Mouse (Mus musculus) embryonic fibroblast, embryonic 13.5 days (primary cell): ENCODE data around the gene Grb14. TPM values are rescaled to one million over a fixed set of nuclear protein-coding genes. Genes with fewer than 3 reads are reported as not detected.

Source experiments
- H3K27ac ChIP-seq: 2 replicates; pipeline ENCODE4 v1.5.1; 2012; ENCODE audit warnings: low read length, control low read depth, inconsistent platforms; ENCODE audit not compliant: insufficient read depth
- H3K4me1 ChIP-seq: 2 replicates; pipeline ENCODE4 v1.6.1; 2011; ENCODE audit warnings: low read length; ENCODE audit not compliant: control insufficient read depth, insufficient read depth
- H3K4me3 ChIP-seq: 2 replicates; pipeline ENCODE4 v1.5.1; 2011; ENCODE audit warnings: mild to moderate bottlenecking, control low read depth, low read length; ENCODE audit not compliant: insufficient read depth
- CTCF ChIP-seq: IDR thresholded peaks from 2 replicates; pipeline ENCODE4 v1.5.1; 2011; ENCODE audit warnings: mild to moderate bottlenecking, control low read depth, low read length, moderate library complexity, borderline replicate concordance; ENCODE audit not compliant: insufficient read depth
- POLR2A ChIP-seq: IDR thresholded peaks from 2 replicates; pipeline ENCODE4 v1.6.1; 2011; ENCODE audit warnings: low read depth, mild to moderate bottlenecking, control low read depth, low read length, moderate library complexity
- polyA plus RNA-seq: library from polyadenylated mRNA; stranded (reverse); fragments of >200 nt; gene quantifications from 2 replicates; pipeline ENCODE4 v1.2.4, GENCODE M21; 2011; ENCODE audit warnings: low read depth; ENCODE audit not compliant: missing spikeins, insufficient read length

Grb14 gene
- polyA plus RNA-seq, 1 experiment = 49.7 TPM

GRCm38 (mm10) chr2:64962196-64962595, 62.6 kb downstream of the Grb14 start:
- TF ChIP-seq CTCF (no peak), POLR2A (no peak)
- H3K27ac ChIP-seq = no peak overlapping the region

GRCm38 (mm10) chr2:64961381-64961780, 63.4 kb downstream of the Grb14 start:
- Histone ChIP-seq H3K4me1 (no peaks in the 10 kb centered on the region), H3K4me3 (no peak overlapping the region), H3K27ac (peak overlapping the region; percentile 38)
- TF ChIP-seq POLR2A (no peak), CTCF (no peak)

More at GRCm38 (mm10) chr2:64962196-64962595, 62.6 kb downstream of the Grb14 start:
- Histone ChIP-seq H3K4me1 (no peaks in the 10 kb centered on the region), H3K4me3 (no peak overlapping the region)

- no peak for TF ChIP-seq CTCF
- TF ChIP-seq POLR2A = no peak
- H3K4me1 ChIP-seq = no peaks in the 10 kb centered on the region
- no peak overlapping the region for H3K4me3 ChIP-seq
- no peak overlapping the region for H3K27ac ChIP-seq
These were observed 65.1 kb downstream of the Grb14 start for GRCm38 (mm10) chr2:64959657-64960056.

DNA sequence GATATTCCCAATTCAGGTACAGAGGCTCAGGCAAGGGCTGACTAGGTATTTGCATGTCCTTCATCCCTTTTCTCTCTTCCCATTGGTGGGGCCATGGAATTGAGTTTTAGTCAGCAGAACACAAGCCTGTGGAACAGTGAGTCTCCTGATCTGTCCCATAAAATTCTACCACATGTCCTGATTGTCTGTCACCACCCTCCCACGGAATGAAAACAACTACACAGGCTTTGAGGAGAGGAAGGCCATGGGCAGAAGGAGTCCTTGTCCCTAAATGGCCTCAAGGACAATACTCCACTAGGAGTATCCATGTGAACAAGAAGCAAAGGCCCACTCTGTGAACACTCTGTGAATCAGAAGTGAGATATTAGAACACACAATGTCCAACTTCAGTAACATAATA, 69.3 kb downstream of the Grb14 start:
- TF ChIP-seq POLR2A (no peak), CTCF (no peak)
- Histone ChIP-seq H3K4me3 (no peak overlapping the region), H3K4me1 (no peaks in the 10 kb centered on the region), H3K27ac (no peak overlapping the region)

GRCm38 (mm10) chr2:64949210-64949609, 75.6 kb downstream of the Grb14 start:
- Histone ChIP-seq H3K27ac (no peak overlapping the region), H3K4me3 (no peak overlapping the region)
- TF ChIP-seq CTCF = no peak
- no peak for TF ChIP-seq POLR2A

DNA sequence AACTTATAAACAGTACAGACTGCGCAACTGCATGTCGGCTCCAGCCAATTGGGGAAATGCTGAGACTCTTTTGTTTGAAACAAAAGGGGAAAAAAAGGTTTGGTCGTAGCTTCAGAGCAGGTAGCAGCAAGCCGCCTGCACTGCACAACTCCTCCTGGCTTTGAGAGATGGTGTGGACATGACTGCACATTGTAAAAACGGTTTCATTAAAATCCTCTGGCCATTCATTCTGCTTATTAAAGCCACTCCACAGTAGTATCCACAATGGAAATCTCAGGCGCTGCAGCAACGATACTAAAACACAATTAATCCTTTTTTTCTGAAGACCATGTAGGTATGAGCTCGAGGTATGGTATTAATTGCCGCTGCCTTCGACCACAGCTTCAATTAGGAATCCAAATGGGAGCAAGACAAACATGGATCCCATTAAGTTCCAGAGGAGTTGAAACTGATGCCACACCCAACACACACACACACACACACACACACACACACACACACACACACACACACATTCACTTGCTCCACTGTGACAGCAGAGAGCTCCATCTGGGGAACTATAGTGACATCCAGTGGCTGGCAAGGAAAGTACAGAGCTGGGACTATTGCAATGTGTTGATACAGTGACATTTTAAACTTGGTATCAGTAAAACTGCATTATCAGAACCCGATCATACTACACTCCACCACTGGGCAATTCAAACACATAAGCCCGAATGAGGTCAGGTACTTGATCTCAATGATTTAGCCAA, 76.2 kb downstream of the Grb14 start:
- H3K27ac ChIP-seq = no peak overlapping the region
- no peaks in the 10 kb centered on the region for H3K4me1 ChIP-seq
- no peak overlapping the region for H3K4me3 ChIP-seq
- peak; percentile 24; the same call in 1 of the 2 replicates for TF ChIP-seq CTCF
- no peak for TF ChIP-seq POLR2A

More at GRCm38 (mm10) chr2:64949210-64949609, 75.6 kb downstream of the Grb14 start:
- H3K4me1 ChIP-seq = no peaks in the 10 kb centered on the region

DNA sequence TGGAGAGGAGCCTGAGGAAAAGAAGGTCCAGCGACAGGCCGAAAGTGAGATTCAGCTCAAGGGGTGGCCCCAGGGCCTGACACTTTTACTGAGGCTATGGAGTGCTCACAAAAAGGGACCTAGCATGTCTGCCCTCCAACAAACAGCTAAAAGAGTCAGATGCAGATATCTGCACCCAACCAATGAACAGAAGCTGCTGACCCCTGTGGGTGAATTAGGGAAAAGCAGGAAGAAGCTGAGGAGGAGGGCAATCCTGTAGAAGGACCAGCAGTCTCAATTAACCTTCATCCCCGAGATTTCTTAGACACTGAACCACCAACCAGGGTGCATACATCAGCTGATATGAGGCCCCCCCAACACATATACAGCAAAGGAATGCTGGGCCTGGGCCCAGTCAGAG, 77.3 kb downstream of the Grb14 start:
- no peak overlapping the region for H3K27ac ChIP-seq
- H3K4me1 ChIP-seq = no peaks in the 10 kb centered on the region
- H3K4me3 ChIP-seq = no peak overlapping the region
- no peak for TF ChIP-seq POLR2A
- TF ChIP-seq CTCF = no peak

GRCm38 (mm10) chr2:64920879-64921278, 103.9 kb downstream of the Grb14 start:
- no peak for TF ChIP-seq POLR2A
- TF ChIP-seq CTCF = no peak
- Histone ChIP-seq H3K27ac (no peak overlapping the region), H3K4me3 (no peak overlapping the region), H3K4me1 (no peaks in the 10 kb centered on the region)

DNA sequence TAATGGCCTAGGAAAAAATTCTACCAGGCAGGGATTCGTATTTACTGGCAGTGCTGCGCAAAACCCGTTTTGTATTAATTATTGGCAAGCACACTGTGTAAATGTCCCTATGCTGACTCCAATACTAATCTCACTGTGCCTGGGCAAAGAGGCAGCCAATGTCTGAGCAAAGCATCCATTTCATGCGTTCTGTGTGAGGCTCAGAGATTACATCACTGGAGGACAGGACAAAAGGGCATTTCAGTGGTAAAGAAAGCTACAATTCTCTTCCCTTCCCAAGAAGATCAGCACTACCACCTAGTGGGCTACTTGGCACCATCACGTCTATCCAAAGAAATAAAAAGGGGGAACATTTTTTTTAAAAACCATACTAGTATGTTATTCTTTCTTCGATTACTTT, 109.3 kb downstream of the Grb14 start:
- Histone ChIP-seq H3K27ac (no peak overlapping the region), H3K4me1 (no peaks in the 10 kb centered on the region), H3K4me3 (no peak overlapping the region)
- TF ChIP-seq CTCF (no peak), POLR2A (no peak)

- no peak overlapping the region for H3K4me3 ChIP-seq
- TF ChIP-seq CTCF = peak; percentile 18; the same call in 1 of the 2 replicates
- TF ChIP-seq POLR2A = no peak
- no peaks in the 10 kb centered on the region for H3K4me1 ChIP-seq
- no peak overlapping the region for H3K27ac ChIP-seq
These were observed 119.9 kb downstream of the Grb14 start for GRCm38 (mm10) chr2:64904877-64905276.

GRCm38 (mm10) chr2:64897844-64898243, 126.9 kb downstream of the Grb14 start:
- TF ChIP-seq CTCF (no peak), POLR2A (no peak)
- Histone ChIP-seq H3K4me1 (no peaks in the 10 kb centered on the region), H3K4me3 (no peak overlapping the region), H3K27ac (no peak overlapping the region)
